Mouse (Mus musculus) erythroblast, embryonic 14.5 days (primary cell): ENCODE measurements around the gene Pknox2. TPM values are rescaled to one million over a fixed set of nuclear protein-coding genes. Genes with fewer than 3 reads are reported as not detected.

ENCODE experiments used
- H3K27me3 ChIP-seq: 2 replicates; pipeline ENCODE4 v1.6.1; 2012; ENCODE audit warnings: inconsistent platforms; ENCODE audit not compliant: control insufficient read depth
- H3K36me3 ChIP-seq: 2 replicates; pipeline ENCODE4 v1.6.1; 2012; ENCODE audit warnings: mild to moderate bottlenecking, inconsistent platforms; ENCODE audit not compliant: control insufficient read depth
- H3K4me1 ChIP-seq: 2 replicates; pipeline ENCODE4 v1.6.1; 2012; ENCODE audit warnings: inconsistent platforms; ENCODE audit not compliant: control insufficient read depth
- H3K4me3 ChIP-seq: replicated peaks from 2 replicates; pipeline ENCODE3; 2012; ENCODE audit warnings: moderate library complexity, mild to moderate bottlenecking, inconsistent platforms
- H3K9me3 ChIP-seq: 2 replicates; pipeline ENCODE4 v1.6.1; 2012; ENCODE audit warnings: low read length, inconsistent platforms, mixed read lengths; ENCODE audit not compliant: control insufficient read depth
- GATA1 ChIP-seq: IDR thresholded peaks from 2 replicates; pipeline ENCODE4 v1.6.1; 2012; ENCODE audit warnings: low read length, inconsistent platforms, mixed read lengths
- TAL1 ChIP-seq: IDR thresholded peaks from 3 replicates; pipeline ENCODE4 v1.6.1; 2012; ENCODE audit warnings: low read length, inconsistent platforms, mixed read lengths
- polyA plus RNA-seq: library from polyadenylated mRNA; stranded (reverse); fragments of >175 nt; gene quantifications from 2 replicates; pipeline ENCODE4 v1.2.3, GENCODE M21; 2012

Gene Pknox2
- polyA plus RNA-seq, 1 experiment, result not detected

DNA sequence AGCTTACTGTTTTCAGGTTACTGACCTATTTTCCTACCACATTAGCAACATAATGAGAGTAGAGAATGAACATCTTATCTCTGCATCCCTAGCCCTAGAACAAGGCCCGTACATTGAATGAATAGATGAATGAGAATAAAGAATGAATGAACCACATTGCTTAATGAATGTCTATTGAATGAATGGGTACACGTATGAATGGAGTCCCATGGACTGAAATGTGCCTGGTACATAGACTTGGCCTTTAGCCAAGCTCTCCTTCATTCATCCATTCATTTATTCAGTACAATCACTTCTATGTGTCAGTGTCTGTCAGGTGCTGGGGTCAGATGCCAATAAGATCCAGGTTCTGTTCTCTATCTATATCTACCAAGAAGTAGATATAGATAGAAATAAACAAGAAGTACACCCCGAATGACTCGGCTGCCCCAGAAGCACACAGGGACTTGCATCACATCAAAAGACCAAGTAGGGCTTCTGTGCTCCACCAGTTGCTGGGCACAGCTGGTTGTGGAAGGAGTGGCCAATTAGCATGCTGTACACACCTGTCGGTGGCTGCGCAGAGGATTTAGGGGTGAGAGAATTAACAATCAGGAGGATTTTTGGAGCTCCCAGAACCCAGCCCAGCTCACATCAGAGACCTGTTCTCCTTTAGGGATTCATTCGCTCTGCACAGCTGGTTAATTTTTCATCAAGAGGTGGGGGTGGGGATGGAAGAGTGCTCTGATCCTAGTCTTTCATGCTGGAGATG is 119.2 kb downstream of the Pknox2 start:
- no peaks in the 10 kb centered on the region for H3K4me1 ChIP-seq
- H3K27me3 ChIP-seq, result no peaks in the 10 kb centered on the region
- H3K36me3 ChIP-seq, result no peaks in the 10 kb centered on the region
- no peaks in the 10 kb centered on the region for H3K9me3 ChIP-seq
- no peak overlapping the region for H3K4me3 ChIP-seq
- TF ChIP-seq GATA1 (no peak), TAL1 (no peak)

DNA sequence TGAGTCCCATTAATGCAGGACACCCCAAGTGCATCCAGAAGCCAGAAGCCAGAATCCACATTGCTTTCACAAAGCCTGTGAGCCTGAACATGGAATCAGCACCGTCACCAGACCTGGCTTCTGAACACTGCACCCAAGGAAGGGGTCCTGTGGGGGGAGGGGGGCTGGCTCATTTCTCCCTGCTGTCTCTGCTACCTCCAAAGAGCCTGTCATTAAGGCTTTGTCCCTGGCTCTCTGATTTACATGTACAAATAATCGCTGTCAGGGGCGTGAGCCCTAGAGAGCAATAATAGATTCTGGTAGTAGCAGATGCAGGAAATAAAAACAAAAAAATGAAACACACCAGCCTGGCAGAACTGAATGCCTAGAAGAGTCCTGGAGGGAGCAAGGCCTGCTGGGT is 121.3 kb downstream of the Pknox2 start:
- Histone ChIP-seq H3K27me3 (no peaks in the 10 kb centered on the region), H3K4me3 (no peak overlapping the region), H3K4me1 (no peaks in the 10 kb centered on the region), H3K9me3 (no peaks in the 10 kb centered on the region), H3K36me3 (no peaks in the 10 kb centered on the region)
- TF ChIP-seq TAL1, result no peak
- no peak for TF ChIP-seq GATA1

DNA sequence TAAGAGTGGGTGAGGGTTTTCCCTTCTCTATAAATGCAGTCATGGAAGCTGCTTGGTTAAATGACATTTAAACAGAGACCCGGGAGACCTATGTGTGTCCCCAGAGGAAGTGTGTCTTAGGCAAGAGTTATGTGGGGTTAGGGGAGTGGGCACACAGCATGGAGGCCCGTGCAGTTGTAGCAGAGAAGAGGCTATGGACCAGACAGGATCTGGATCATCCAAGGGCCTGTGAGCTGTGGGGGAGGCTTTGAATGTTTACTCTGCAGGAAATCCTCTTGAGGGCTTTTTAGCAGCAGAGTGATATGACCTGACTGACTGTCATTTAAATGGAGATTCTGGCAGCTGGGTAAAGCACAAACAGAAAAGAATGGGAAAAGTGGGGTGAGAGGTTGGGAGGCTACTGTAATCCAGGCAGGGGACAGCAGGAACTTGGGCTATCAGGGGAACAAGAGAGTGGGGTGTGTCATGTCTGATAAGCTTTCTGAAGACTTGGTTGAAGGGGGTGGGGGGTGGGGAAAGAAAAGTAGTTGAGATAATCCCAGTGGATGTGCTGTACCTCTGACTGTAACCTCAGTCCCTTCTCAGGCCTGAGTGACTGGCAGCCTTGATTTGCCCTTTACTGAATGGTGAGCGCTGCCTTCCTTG is 125.5 kb downstream of the Pknox2 start:
- Histone ChIP-seq H3K4me1 (no peaks in the 10 kb centered on the region), H3K9me3 (no peaks in the 10 kb centered on the region), H3K27me3 (no peaks in the 10 kb centered on the region), H3K4me3 (no peak overlapping the region), H3K36me3 (no peaks in the 10 kb centered on the region)
- TF ChIP-seq TAL1 (no peak), GATA1 (no peak)

DNA sequence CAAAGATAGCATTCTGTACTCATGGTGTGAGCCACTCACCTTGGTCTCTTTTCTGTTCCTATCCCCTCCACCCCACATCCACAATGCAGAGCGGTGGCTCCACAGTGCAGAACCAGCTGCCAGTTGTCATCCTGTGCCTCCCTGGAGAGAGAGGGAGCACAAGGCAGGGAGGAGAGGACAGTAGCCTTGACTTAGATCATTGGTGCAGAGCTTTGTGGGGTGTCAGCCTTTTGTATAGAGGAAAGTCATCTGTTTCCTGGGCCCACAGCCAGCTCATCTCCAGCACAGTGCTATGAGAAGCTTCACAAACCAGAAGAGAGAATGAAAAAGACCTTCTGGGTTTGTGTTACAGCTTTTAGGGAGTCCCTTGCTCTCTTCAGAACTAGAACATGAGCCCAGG is 129.1 kb downstream of the Pknox2 start:
- Histone ChIP-seq H3K27me3 (no peaks in the 10 kb centered on the region), H3K36me3 (no peaks in the 10 kb centered on the region), H3K9me3 (no peaks in the 10 kb centered on the region), H3K4me3 (no peak overlapping the region), H3K4me1 (no peaks in the 10 kb centered on the region)
- TF ChIP-seq GATA1 (no peak), TAL1 (no peak)

DNA sequence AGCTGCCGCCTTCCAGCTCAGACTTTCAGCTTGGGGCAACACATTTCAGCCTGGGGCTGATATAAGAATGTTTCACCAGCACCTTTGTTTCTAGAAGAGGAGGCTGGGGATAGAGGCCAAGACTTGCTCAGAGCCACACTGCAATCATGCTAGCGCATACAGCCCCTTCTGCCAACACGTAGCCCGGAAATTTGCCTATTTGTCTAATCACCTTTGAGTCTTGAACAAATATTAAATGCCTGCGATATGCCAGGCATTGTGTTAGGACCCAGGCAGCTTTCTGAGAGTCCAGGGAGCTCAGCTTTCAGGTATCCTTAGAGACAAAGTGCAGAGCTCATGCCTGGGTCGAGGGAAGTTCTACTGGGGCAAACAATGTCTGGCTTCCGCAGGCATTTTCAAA is 130.0 kb downstream of the Pknox2 start:
- no peaks in the 10 kb centered on the region for H3K9me3 ChIP-seq
- H3K4me3 ChIP-seq, result no peak overlapping the region
- no peaks in the 10 kb centered on the region for H3K27me3 ChIP-seq
- H3K36me3 ChIP-seq, result no peaks in the 10 kb centered on the region
- H3K4me1 ChIP-seq, result no peaks in the 10 kb centered on the region
- TF ChIP-seq TAL1, result no peak
- TF ChIP-seq GATA1, result no peak

DNA sequence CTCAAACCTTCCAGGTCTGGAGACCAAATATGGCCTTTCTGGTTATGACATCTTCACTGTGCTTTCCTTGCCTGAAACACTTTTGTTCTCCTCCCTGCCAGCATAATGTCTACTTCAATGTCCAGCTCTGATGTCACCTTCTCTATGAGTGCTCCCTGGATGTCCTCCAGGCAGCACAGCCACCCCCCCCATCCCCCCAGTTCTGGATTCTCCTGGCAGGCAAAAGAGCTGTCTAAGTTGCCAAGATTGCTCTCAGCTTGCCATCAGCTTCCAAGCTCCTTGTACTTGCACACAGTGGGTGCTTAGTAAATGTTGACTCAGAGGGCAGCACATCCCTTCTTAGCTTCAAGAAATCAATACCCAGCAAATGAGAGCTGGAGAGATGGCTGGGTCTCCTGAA is 131.0 kb downstream of the Pknox2 start:
- Histone ChIP-seq H3K4me3 (no peak overlapping the region), H3K4me1 (no peaks in the 10 kb centered on the region), H3K9me3 (no peaks in the 10 kb centered on the region), H3K27me3 (no peaks in the 10 kb centered on the region), H3K36me3 (no peaks in the 10 kb centered on the region)
- no peak for TF ChIP-seq GATA1
- no peak for TF ChIP-seq TAL1

DNA sequence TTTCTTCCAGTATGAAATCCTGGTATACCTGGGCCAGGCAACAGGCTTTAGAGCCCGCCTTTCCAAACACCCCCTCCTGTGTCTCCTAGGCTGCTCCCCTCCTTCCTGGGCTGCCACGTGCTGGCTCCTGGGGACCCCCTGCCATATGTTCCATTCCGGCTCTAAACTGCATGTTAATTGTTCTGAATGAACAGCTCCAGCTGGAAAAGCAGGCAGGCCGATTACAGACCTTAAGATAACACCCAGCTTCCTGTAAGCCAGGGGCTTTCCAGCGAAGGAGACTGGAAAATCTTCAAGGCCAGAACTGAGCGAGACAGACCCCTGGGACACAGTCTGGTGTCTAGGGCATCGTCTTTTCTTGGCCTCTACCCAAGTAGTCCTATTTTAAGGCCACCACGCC is 133.6 kb downstream of the Pknox2 start:
- Histone ChIP-seq H3K36me3 (no peaks in the 10 kb centered on the region), H3K4me3 (no peak overlapping the region), H3K9me3 (no peaks in the 10 kb centered on the region)

DNA sequence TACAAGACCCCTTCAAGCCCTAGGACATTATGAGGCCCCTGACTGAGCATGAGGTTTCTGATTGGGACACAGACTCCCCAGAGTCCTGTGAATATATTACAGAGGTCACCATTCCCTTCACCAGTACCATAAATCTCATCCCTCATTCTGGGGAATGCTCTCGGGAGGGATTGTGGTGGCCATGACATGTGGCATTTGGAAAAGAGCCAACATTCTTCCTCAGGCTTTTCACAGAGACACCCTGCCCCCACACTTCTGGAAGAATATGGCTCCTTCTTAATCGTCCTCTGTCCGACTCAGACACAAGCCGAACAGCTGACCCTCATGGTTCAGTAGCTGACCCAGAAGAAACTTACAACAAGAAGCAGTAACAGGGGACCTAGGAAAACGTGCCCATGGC is 139.1 kb downstream of the Pknox2 start:
- H3K9me3 ChIP-seq, result no peaks in the 10 kb centered on the region
- H3K36me3 ChIP-seq, result no peaks in the 10 kb centered on the region
- no peaks in the 10 kb centered on the region for H3K4me1 ChIP-seq
- TF ChIP-seq TAL1 (no peak), GATA1 (no peak)
- no peaks in the 10 kb centered on the region for H3K27me3 ChIP-seq
- no peak overlapping the region for H3K4me3 ChIP-seq

More for the DNA sequence above, 133.6 kb downstream of the Pknox2 start:
- Histone ChIP-seq H3K4me1 (no peaks in the 10 kb centered on the region), H3K27me3 (no peaks in the 10 kb centered on the region)
- no peak for TF ChIP-seq GATA1
- TF ChIP-seq TAL1, result no peak

DNA sequence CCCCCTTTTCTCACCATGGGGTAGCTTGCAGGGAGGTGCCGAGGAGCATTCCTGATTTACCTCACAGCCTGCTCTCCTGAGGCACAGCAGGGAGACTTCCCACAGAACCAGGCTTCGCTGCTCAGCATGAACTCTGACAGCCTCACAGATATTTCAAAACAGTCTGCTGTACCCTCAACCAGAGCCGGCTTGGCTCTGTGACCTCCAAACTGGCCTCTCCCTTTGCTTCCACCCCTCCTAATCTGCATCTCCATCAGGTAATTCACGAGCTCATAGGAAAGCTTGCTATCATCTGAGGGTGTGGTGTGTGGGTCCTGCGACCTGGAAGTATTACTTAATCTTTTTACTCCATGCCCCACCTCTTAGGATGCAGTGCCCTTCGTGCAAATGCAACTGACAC is 142.5 kb downstream of the Pknox2 start:
- no peaks in the 10 kb centered on the region for H3K4me1 ChIP-seq
- no peak overlapping the region for H3K4me3 ChIP-seq
- no peaks in the 10 kb centered on the region for H3K9me3 ChIP-seq
- H3K36me3 ChIP-seq, result no peaks in the 10 kb centered on the region
- no peaks in the 10 kb centered on the region for H3K27me3 ChIP-seq
- TF ChIP-seq GATA1, result no peak
- TF ChIP-seq TAL1, result no peak
